Mouse (Mus musculus) T-helper 2 cell (primary cell): ENCODE results near the gene Pgm1.

Experiments used
- in situ Hi-C: fragments of 300-600 bp; cut with MboI, MseI; formaldehyde crosslinking; loops from one replicate; pipeline ENCODE4 v1.15.1; 2025; ENCODE audit warnings: high pct_unique_total_duplicates

The Pgm1 gene

DNA sequence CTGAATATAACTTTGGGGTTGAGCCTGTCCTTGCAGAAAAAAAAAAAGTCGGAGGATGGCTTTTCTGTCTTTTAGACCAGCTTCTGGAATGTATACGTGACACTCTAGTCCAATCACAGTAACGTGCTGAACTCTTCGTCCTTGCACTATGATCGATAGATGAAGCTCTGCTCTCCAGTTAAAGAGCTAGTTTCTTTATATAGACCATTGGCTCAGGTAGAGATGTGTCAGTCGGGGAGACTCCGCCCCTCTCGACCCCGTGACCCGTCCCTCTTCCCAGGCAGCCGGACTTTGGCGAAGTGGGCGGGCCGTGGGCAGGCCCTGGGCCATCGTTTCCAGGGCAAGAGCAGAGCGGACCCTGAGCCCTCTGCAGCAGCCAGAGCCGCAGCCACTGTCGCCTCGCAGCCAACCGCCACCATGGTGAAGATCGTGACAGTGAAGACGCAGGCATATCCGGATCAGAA is at the start of gene Pgm1:
Pgm1 (plus strand) TSS at position 266 of the 464 bp plus-strand sequence.
- in situ Hi-C loops, result loop anchor here (25.0 kb wide), 1 partner anchor 1017 kb away; the partner anchor contains the start of gene Usp1

DNA sequence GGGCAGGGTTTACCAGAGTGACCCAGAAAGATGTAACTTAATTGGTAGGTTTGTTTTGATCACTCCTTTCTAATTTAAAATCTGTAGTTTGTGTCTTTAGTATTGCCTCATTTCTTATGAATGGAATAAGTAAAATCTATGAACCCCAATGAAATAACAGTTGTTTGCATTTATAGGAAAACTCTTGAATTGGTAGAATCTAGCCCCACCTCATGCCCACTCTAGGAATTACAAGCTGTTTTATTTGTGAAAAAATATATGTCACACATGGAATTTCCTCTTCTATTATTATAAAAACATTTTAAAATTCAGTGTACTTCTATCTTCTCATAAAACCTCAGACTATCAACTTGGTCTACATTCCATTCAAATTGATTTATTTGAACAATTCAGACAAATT is 47.3 kb upstream of the Pgm1 start:
- in situ Hi-C loops, result loop anchor here (5.0 to 25.0 kb wide), 4 partner anchors 45 to 953 kb away; no protein-coding TSS in a partner anchor

DNA sequence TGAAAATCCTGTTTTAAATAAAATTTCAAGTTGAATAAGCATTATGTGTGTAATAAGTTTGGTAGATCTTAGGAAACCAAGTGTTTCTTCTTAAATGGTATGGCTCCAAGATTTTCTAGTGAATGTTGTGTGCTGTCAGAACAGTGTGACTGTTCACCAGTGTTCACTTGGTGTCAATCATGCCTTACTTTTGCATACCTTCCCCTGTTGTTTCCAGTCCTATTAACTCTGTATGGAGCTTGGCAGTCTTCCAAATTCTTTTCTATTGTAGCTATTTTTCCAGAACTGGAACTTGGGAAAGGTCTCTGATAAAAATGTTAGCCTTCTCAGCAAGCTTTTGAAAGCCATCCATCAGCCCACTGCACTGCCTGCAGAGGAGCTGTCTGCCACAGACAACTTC is 46.8 kb upstream of the Pgm1 start:
- in situ Hi-C loops, result loop anchor here (5.0 to 25.0 kb wide), 4 partner anchors 45 to 952 kb away; no protein-coding TSS in a partner anchor

DNA sequence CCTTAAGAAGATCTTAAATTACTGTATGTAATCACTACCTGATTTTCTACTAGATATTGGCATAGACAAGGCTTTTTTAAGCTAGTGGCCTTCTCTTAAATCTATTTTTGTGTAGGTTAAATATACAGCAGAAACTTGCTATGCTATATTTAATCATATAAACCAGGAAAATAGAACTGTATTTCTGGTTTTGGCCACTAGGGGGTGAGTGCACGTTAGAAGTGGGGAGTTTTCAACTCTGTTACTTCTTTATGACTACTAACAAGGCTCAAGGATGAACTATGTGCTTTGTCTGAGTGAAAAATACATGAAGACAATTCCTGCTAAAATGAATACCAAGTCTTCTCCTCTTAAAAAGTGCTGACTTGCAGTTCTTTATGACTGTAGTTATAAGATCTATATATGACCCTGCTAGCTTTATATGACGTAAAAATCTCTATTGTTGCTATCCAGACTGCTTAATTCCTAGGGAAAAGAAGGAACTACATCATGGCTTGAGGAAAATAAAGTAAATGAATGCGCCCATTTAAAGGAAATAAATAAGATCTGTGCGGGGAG is 15.2 kb upstream of the Pgm1 start:
- in situ Hi-C loops, result no loop called here

- in situ Hi-C loops, result loop anchor here (25.0 kb wide), 1 partner anchor 1014 kb away; the partner anchor contains the start of gene Usp1
Observed at GRCm38 (mm10) chr4:99926380-99926779, 2.8 kb upstream of the Pgm1 start.

- in situ Hi-C loops, result loop anchor here (25.0 kb wide), 1 partner anchor 1016 kb away; the partner anchor contains the start of gene Usp1
Observed at GRCm38 (mm10) chr4:99928521-99928920, 693 bp upstream of the Pgm1 start.

GRCm38 (mm10) chr4:99929613-99930517 is 651 bp downstream of the Pgm1 start, which contains the start of gene Itgb3bp:
TSS of gene Itgb3bp (minus strand) at chr4:99929813.
- in situ Hi-C loops, result loop anchor here (5.0 to 25.0 kb wide), 2 partner anchors 52 to 1018 kb away; partner anchors contain the start of gene Usp1

GRCm38 (mm10) chr4:99930518-99931239 is 1.5 kb downstream of the Pgm1 start:
- in situ Hi-C loops, result loop anchor here (5.0 to 25.0 kb wide), 2 partner anchors 52 to 1018 kb away; partner anchors contain the start of gene Usp1

- in situ Hi-C loops, result loop anchor here (5.0 to 25.0 kb wide), 2 partner anchors 51 to 1019 kb away; partner anchors contain the start of gene Usp1
Observed at GRCm38 (mm10) chr4:99931240-99931580, 2.0 kb downstream of the Pgm1 start.

DNA sequence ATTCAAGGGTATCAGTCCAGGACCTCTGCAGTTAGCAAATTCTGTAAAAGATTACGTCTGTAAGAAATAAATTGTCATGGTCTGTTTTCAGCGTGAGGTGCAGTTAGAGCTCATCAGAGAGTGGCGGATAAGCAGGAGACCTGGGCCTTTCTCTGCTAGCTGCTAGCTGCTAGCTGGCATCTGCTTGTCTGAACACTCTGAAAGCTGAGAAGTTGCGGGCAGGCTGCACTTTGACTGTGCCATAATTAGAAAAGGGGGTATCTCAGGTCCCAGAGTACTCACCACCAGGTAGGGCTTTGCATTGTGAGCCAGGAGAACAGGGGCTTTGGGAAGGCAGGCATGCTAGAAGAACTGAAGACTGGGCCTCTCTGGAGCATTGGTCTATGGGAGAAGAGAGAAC is 2.6 kb downstream of the Pgm1 start:
- in situ Hi-C loops, result loop anchor here (5.0 to 25.0 kb wide), 2 partner anchors 50 to 1020 kb away; partner anchors contain the start of gene Usp1

DNA sequence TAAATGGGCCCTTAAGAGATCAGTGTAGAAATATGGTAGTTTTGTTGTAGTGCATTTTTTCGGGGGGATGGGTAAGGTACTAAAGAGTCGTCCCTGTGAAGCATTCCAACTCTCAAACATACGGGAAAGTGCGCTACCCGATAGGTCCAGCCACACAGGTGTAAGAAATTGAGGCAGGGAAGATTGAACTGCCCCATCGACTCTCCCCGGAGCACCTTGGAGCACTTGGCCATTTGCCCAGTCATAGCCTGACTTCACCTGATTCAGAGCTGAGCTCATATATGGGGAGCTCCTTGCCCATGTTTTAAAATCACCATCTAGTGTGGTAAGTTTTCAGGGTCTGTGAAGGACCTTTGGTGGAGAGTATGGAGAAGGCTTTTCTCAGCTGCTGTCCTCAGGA is 5.6 kb downstream of the Pgm1 start:
- in situ Hi-C loops, result loop anchor here (5.0 to 25.0 kb wide), 2 partner anchors 47 to 1023 kb away; partner anchors contain the start of gene Usp1

DNA sequence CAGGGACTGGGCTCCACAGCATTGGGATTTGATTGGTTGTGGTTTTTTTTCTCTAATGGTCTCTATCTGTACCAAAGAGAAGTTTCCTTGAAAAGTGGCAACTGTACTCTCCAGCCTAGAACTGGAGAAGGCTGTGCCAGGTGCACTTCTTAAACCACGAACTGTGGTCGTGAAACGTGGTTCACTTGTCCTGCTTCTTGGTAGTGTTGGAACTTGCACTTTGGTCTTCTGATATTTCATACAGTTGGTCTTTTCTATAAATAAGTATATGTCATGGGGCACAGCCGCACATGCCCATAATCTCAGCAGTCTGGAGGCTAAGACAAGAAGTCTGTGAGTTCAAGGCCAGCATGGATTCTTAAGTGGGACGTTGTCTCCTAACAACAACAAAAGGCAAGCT is 7.1 kb downstream of the Pgm1 start:
- in situ Hi-C loops, result loop anchor here (25.0 kb wide), 1 partner anchor 1024 kb away; the partner anchor contains the start of gene Usp1

DNA sequence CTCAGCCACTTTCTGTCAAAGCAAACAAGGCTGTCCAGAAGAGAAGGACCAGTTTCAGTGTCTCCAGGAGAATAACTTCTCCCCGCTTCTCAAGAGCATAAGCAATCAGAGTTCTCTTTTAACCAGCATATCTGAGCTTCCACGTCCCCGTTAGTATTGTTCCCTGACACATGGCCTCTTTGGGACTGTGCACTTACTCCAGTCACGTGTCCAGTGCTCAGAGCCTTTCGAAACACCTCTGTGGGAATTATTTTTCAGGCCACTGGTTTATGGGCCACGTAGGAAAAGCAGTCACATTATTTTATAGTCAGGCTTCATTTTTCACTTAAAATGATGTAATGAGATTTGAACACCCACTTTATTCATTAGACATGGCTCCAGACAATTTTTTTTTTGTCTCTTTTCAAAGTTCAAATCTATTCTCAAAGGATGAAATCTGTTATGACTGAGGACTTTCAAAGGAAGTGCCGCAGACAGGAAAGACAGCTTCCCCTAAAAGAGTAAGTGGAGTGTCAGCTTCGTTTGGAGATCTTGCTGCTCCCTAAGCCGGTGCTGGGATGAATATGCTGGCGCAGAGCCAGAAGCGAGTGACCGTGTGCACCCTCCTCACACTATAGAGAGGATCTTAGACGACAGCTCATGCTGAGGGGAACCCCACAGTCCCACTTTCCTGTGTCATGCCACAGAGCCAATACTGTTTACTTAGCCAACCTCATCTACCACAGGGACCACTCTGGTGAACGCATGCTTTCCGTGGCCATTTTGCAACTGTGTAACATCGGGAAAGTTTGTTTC is 10.7 kb downstream of the Pgm1 start:
- in situ Hi-C loops, result loop anchor here (25.0 kb wide), 1 partner anchor 1028 kb away; the partner anchor contains the start of gene Usp1

DNA sequence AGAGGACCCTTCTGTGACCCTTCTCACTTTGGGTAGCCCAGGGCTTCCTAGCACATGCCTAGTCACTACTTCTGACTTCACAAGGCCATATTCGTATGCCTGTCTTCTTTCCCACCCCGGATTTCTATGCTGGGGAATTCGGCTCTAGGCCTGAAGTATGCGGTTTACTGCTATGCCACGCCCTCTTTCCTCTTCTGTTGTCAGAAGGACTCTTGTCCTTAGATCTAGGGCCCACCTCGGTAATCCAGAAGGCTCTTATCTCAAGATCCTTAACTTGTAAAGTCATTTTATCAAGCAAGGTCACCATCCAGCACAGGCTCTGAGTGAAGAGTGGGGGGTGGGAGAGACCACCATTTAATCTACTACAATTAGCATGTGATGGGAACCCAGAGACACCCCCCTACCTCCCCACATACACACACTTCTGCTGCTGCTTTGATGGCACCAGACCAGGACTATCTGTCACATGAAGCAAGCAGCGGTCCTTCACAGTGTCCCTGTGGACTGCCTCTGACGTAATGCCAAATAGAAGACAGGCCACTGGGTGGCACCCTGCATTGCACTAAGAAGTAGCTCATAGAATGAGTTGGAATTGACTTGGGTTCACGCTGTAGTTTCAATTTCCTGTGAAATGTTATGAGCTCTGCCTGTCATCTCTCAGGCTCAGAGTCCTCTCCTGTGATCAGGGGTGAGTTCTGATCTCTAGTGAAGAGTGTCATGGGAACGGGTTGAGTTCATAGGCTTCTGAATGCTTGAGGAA is 12.6 kb downstream of the Pgm1 start:
- in situ Hi-C loops, result loop anchor here (25.0 kb wide), 1 partner anchor 1030 kb away; the partner anchor contains the start of gene Usp1

DNA sequence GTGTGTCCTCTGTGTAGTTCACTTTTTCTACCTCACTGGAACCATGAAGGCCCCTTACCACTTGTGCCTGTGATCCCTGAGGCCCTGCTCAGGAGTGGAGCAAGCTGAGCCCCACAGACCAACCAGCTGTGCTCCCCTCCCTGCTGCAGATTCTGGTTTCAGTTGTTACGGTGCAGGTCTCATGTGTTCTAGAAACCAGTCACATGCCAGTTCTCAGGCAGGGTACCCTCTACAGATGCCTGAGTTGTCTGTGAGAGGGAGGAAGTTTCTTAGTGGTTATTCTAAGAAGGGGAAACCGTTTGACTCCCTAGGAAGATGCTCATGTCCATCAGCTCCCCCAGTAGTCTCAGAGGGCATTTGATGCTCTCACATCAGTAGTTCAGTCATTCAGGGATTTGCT is 15.4 kb downstream of the Pgm1 start:
- in situ Hi-C loops, result loop anchor here (25.0 kb wide), 1 partner anchor 1032 kb away; the partner anchor contains the start of gene Usp1

DNA sequence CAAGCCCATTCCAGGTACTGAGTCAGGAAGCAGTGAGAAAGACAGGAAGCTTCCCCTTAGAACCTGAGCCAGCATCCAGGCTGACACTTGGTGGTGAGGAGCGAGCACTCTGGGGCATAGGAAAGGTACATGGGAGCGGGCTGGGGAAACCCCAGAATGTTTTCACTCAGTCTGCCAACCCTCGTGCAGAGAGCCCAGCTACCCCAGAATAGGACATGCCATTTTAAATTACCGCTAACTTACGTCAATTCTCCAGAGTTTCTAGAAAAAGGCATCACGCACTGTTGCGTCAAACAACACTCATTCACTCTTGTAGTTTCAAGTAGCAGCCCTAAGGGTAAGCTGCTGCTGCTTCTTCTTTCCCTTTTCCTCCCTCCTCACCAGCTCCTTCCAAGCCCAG is 15.8 kb downstream of the Pgm1 start:
- in situ Hi-C loops, result loop anchor here (25.0 kb wide), 1 partner anchor 1033 kb away; the partner anchor contains the start of gene Usp1

DNA sequence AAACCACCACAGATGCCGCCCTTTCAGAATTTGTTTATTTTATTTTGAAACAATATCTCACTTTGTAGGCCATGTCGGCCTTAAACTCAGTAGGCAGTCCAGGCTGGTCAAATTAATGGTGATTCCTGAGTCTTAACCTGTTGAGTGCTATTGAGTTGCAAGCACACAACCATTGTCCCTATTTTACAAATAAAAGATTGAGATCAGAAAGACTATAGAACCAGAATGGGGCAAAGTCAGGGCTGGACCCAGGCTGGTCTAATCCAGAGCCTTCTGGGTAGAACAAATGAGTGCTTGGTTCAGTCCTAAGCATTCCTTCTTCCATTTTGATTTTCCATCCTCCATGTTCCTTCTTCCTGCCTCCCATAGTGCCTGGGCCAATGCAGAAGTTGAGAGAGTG is 17.3 kb downstream of the Pgm1 start:
- in situ Hi-C loops, result loop anchor here (25.0 kb wide), 1 partner anchor 1034 kb away; the partner anchor contains the start of gene Usp1

DNA sequence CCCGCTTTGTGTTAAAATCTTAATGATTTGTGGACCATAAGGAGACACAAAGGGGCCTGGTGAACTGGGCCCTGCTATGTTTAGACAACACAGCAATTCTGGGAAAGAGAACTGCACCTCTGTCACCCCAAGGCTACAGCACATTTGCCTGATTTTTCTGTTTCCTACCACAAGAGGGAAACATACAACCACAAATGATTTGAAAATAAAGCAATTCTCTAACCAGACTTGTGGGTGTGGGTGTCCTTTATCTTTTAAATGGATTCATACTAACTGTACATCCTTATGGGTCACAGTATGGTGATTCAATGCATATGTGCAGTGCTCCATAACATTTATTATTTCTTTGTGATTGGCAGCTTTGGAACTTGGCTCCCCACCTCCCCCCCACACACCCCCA is 18.0 kb downstream of the Pgm1 start:
- in situ Hi-C loops, result loop anchor here (25.0 kb wide), 1 partner anchor 1035 kb away; the partner anchor contains the start of gene Usp1

GRCm38 (mm10) chr4:99947896-99948295 is 18.7 kb downstream of the Pgm1 start:
- in situ Hi-C loops, result loop anchor here (25.0 kb wide), 1 partner anchor 1036 kb away; the partner anchor contains the start of gene Usp1
